Mouse (Mus musculus): Measurements from ENCODE around the gene Fam84b. TPM values are rescaled to one million over a fixed set of nuclear protein-coding genes. Genes with fewer than 3 reads are reported as not detected.

Fam84b gene
- total and polyA plus RNA-seq, 2 experiments from 2014 or later = 5.6 to 18.1 TPM

- Histone ChIP-seq H3K27ac (no peak overlapping the region), H3K9me3 (ENCODE audit: low read length) (no peaks in the 10 kb centered on the region), H3K4me1 (ENCODE audit: insufficient read depth, low read length) (no peaks in the 10 kb centered on the region), H3K9ac (replicated peaks; ENCODE audit: low read length) (no peak overlapping the region), H3K4me3 (ENCODE audit: low read length) (no peak overlapping the region), H3K27me3 (ENCODE audit: insufficient read depth, low read length) (no peaks in the 10 kb centered on the region), H3K4me2 (ENCODE audit: low read depth, low read length) (no peak overlapping the region), H3K36me3 (ENCODE audit: insufficient read depth, low read length) (no peaks in the 10 kb centered on the region)
- WGBS = 70% methylated on average over 1 of the region's 1 CpGs
- TF ChIP-seq CTCF (IDR thresholded peaks at IDR 0.05; ENCODE audit: low read depth) = no peak
- DNase-seq (ENCODE audit: low spot score) (no peak), ATAC-seq (no peak)
These were observed 64.5 kb downstream of the Fam84b start for GRCm38 (mm10) chr15:60789084-60789483.

- Histone ChIP-seq H3K27me3 (ENCODE audit: insufficient read depth, low read length) (no peaks in the 10 kb centered on the region), H3K36me3 (ENCODE audit: insufficient read depth, low read length) (no peaks in the 10 kb centered on the region), H3K9ac (replicated peaks; ENCODE audit: low read length) (no peak overlapping the region), H3K4me1 (ENCODE audit: insufficient read depth, low read length) (no peaks in the 10 kb centered on the region), H3K27ac (no peak overlapping the region), H3K4me3 (ENCODE audit: low read length) (no peak overlapping the region), H3K4me2 (ENCODE audit: low read depth, low read length) (no peak overlapping the region), H3K9me3 (ENCODE audit: low read length) (no peaks in the 10 kb centered on the region)
- DNase-seq (ENCODE audit: low spot score) (no peak), ATAC-seq (no peak)
- WGBS = 72% methylated on average over 2 of the region's 2 CpGs
- TF ChIP-seq CTCF (IDR thresholded peaks at IDR 0.05; ENCODE audit: low read depth) = no peak
These were observed 69.8 kb downstream of the Fam84b start for GRCm38 (mm10) chr15:60783761-60784160.

GRCm38 (mm10) chr15:60779531-60779973 lies 74.0 kb downstream of the Fam84b start:
- no peaks in the 10 kb centered on the region for H3K9me3 ChIP-seq (ENCODE audit: low read length)
- no peak overlapping the region for H3K27ac ChIP-seq
- ATAC-seq (no peak), DNase-seq (ENCODE audit: low spot score) (no peak)
- no peaks in the 10 kb centered on the region for H3K4me1 ChIP-seq (ENCODE audit: insufficient read depth, low read length)
- H3K27me3 ChIP-seq (ENCODE audit: insufficient read depth, low read length) = no peaks in the 10 kb centered on the region
- H3K36me3 ChIP-seq (ENCODE audit: insufficient read depth, low read length) = no peaks in the 10 kb centered on the region
- H3K9ac ChIP-seq (replicated peaks; ENCODE audit: low read length) = no peak overlapping the region
- H3K4me2 ChIP-seq (ENCODE audit: low read depth, low read length) = no peak overlapping the region
- WGBS = 90% methylated on average over 1 of the region's 1 CpGs
- TF ChIP-seq CTCF (IDR thresholded peaks at IDR 0.05; ENCODE audit: low read depth) = no peak
- H3K4me3 ChIP-seq (ENCODE audit: low read length) = no peak overlapping the region

- no peak for ATAC-seq
- H3K4me2 ChIP-seq (ENCODE audit: low read depth, low read length) = no peak overlapping the region
- 89% methylated on average over 4 of the region's 4 CpGs for WGBS
- H3K27me3 ChIP-seq (ENCODE audit: insufficient read depth, low read length) = no peaks in the 10 kb centered on the region
- no peak overlapping the region for H3K9ac ChIP-seq (replicated peaks; ENCODE audit: low read length)
- DNase-seq (ENCODE audit: low spot score) = no peak
- no peaks in the 10 kb centered on the region for H3K4me1 ChIP-seq (ENCODE audit: insufficient read depth, low read length)
- H3K27ac ChIP-seq = no peak overlapping the region
- no peaks in the 10 kb centered on the region for H3K36me3 ChIP-seq (ENCODE audit: insufficient read depth, low read length)
- H3K4me3 ChIP-seq (ENCODE audit: low read length) = no peak overlapping the region
- H3K9me3 ChIP-seq (ENCODE audit: low read length) = no peaks in the 10 kb centered on the region
- TF ChIP-seq CTCF (IDR thresholded peaks at IDR 0.05; ENCODE audit: low read depth) = no peak
These were observed 74.5 kb downstream of the Fam84b start for GRCm38 (mm10) chr15:60779063-60779462.

Other genes starting within 250 kb of the Fam84b start
- not detected in 2 replicates for gene A1bg, start 69.2 kb upstream of the Fam84b start, total RNA-seq (2014; rRNA removed)
- gene A1bg, start 69.2 kb upstream of the Fam84b start, polyA plus RNA-seq (2015; fragmentation: Nextera tagmentation; extraction: Ambion mirVana) = not detected in 2 replicates